Mouse (Mus musculus) gonadal fat pad, adult 2 months (tissue): ENCODE measurements around the gene B4galt3. TPM values are rescaled to one million over a fixed set of nuclear protein-coding genes. Genes with fewer than 3 reads are reported as not detected.
"Not testable (repeated sequence)": the region's sequence is repeated elsewhere in the genome, so short reads cannot be mapped to it uniquely, and the experiment has no call there.

ENCODE experiments used
- DNase-seq: peaks from one replicate; pipeline ENCODE4 v3.0.0-alpha.2; 2012; ENCODE audit warnings: low read depth
- polyA plus RNA-seq: library from polyadenylated mRNA; depleted of rRNA; stranded (reverse); fragments of >200 nt; gene quantifications from 2 replicates; pipeline ENCODE4 v1.2.3, GENCODE M21; 2012

B4galt3 gene
- polyA plus RNA-seq, 1 experiment, result 69.9 TPM

GRCm38 (mm10) chr1:171283188-171284160 lies 13.3 kb downstream of the B4galt3 start:
- DNase-seq, result no peak

DNA sequence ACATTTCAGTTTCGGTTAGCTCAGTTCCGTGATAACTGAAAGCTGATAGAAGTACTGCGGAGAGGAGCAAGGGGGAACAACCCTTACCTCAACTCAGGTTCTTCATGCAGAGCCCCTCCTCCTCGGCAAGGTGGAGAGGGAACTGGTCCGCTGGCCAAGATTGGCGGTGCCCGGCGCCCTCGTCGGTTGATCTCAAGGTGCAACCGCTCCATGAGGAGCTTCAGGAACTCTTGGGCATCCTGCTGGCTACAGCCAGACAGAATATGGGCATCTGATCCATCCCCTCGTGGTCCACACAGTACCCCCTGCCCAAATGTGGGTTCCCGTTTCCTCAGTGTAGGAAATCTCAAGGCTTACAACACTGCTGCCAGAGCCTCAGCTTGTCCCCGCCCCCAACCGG lies 14.4 kb downstream of the B4galt3 start:
- DNase-seq, result no peak

DNA sequence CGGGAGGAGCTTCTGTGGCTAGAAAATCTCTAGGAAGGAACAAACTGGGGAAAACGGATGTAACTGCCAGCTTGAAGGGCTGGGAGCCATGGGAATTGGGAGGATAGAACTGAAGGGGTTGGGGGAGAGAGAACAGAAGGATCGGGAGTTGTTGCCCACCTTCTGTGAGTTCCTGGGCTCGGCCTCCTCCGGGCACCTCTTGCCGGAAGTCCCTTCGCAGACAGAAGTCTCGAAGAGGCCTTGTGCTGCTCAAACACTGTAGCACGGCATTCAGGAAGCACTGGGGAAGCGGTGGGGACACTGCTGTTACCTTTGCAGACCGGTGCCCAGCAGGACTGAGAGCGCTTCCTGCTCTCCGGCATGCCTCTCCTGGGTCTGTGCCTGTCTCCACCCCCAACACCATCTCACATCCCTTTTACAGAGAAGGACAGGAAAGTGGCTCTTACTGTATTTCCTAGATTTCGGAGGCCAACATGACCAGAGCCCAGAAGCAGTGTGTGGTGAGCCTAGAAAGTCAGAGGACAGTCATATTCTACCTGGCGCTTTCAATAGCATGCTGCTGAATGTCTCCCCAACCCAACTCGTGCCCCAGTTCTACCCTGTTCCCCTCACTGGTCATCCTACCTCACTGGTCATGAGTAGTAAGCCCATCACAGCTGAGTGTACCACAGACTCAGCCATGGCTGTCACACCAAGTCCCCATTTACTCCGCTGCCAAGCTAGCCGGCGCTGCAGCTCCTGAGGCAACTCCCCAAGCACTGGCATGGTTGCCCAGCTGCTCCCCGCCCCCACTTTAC lies 15.2 kb downstream of the B4galt3 start:
- no peak for DNase-seq

DNA sequence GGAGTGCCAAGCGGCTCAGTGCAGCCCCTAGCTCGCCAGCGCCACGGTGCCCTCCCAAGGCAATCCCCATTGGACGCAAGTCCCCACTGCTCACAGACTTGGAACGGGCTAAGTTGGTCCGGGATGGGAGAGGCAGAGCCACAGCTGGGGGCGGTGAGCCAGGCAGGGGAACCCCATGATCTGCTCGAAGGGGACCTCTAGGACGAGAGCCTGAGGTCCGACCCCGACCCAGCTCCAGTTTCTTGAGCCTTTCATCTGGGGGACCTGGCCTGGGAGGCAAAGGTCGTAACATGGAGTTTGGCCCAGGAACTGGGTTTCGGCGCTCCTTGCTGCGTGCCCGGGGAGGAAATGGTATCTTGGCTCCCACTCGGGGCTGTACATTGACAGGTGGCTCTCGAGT lies 16.4 kb downstream of the B4galt3 start:
- DNase-seq, result no peak

GRCm38 (mm10) chr1:171287136-171288081 lies 17.3 kb downstream of the B4galt3 start, which contains the start of gene Usp21:
Gene Usp21 (minus strand): TSS chr1:171287991.
- no peak for DNase-seq

GRCm38 (mm10) chr1:171288328-171288727 lies 18.2 kb downstream of the B4galt3 start:
- DNase-seq, result no peak

DNA sequence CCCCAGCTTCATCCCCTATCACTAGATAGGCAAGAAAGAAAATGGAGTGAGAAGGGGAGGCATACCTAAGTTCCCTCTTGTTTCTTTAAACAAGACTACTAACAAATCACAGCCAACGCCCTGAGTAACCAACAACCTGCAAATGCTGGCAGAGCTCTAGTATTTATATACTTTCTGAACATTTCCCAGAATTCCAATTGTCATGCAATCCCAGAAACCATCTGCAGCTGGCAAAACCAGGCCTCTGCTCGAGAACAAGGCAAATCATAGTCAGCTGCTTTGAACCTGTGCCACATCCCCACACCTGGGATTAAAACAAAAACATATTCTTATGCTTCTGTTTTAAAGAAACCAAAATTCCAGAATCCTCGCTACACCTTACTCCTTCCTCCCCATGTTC lies 23.2 kb downstream of the B4galt3 start:
- DNase-seq, result no peak

DNA sequence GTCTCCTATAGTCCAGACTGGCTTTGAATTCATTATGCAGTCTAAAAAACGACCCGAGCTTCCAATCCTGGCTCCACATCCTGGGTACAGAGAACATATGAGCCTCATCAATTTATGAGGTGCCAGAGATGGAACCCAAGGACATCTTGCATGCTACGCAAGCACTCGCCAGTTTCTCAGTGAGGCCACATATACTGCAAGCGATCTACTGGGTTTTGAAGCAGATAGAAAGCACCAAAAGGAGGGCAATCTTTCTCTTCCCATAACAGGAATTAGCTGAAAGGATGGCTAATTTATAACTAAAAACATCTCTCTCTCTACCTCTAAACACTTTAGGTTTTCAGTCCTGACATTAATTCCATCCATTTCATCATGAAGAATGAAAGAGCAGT lies 23.8 kb downstream of the B4galt3 start:
- DNase-seq, result no peak

GRCm38 (mm10) chr1:171294298-171295062 lies 24.4 kb downstream of the B4galt3 start, which contains the start of gene Ufc1:
Gene Ufc1 (minus strand): TSS chr1:171295024.
- DNase-seq, result no peak

DNA sequence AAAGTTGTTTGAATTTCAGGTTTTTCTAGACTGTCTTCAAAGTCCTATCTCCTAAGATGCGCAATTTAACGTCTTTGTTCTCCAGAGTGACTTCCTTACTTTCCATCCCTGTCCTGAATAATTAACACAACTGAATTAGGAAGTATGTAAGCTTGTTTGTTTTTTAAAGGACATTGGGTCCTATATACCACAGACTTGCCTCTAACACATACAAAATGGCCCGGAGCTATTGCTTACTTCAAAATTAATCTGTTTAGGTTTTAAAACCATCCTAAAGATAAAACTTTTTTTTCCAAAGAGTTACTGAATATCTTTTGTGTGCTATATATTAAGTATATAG lies 24.9 kb downstream of the B4galt3 start:
- no peak for DNase-seq

DNA sequence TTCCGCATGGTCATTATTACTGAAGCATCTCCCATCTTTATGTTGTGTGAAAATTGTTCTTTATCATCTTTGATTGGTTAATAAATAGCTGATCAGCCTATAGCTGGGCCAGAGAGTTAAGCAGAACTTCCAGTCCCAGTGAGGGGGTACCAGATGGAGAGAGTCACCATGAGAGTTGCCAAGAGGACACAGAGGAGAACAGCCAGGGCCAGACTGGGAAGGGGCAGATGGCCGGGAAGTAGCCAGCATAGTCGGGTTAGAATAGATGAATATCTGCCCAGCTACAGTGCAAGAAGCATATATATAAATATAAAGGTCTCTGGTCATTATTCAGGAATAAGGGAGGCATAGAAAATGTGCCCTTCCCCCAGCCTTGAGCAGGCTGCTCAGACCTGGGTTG lies 28.1 kb downstream of the B4galt3 start:
- no peak for DNase-seq

- not testable (repeated sequence) for DNase-seq
Measured at GRCm38 (mm10) chr1:171306157-171306556, 36.0 kb downstream of the B4galt3 start.

DNA sequence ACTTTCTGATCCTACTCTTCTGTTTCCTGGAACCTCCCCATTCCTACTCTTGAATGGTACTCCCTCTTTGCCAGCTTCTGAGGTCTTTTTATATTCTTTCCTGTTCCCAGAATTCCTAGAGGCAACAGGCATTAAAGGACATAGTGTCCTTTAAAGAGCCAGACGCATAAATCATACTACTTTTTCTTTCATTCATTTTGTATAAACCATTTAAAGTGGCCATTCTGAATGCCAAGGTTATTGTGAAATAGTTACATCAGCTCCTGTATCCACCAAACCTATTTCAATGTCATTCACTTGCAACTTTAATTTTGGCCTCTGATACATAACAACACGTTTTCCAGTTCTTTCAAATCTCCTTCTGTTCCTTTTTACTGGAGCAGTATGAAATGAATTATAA lies 39.2 kb downstream of the B4galt3 start:
- no peak for DNase-seq

GRCm38 (mm10) chr1:171319748-171320147 lies 49.6 kb downstream of the B4galt3 start:
- DNase-seq, result no peak

DNA sequence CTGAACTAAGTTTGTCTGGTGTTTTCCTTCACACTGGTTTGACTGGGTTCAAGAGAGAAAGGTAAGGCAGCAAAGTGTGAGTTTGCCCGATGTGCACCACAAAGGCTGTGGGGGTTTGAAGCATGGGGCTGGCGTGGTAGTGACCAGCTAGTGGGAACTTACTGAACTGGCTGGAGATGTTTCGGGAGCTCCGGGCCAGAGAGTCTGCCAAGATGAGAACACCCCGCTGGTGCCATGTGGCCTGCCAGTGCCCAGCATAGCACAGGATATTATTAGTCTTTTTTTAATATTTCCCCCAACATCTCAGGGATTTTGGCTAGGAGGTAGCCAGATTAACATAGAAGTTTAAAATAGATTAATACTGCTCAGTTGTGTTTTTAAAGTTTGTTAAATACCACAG lies 50.0 kb downstream of the B4galt3 start:
- no peak for DNase-seq

- DNase-seq, result no peak
Measured at GRCm38 (mm10) chr1:171321415-171321814, 51.3 kb downstream of the B4galt3 start.

GRCm38 (mm10) chr1:171322012-171322411 lies 51.9 kb downstream of the B4galt3 start:
- no peak for DNase-seq

GRCm38 (mm10) chr1:171325571-171325970 lies 55.4 kb downstream of the B4galt3 start:
- no peak for DNase-seq
